Mouse (Mus musculus) CH12.LX (cell line): Measurements from ENCODE around the gene Lrig1. TPM values are rescaled to one million over a fixed set of nuclear protein-coding genes. Genes with fewer than 3 reads are reported as not detected.

Source experiments
- DNase-seq: peaks from one replicate; pipeline ENCODE4 v3.0.0-alpha.2; 2013; ENCODE audit errors: extremely low read depth
- H3K27ac ChIP-seq: 2 replicates; pipeline ENCODE4 v1.5.1; 2012; ENCODE audit warnings: low read depth, mild to moderate bottlenecking, control low read depth, moderate library complexity; ENCODE audit not compliant: insufficient read depth
- H3K27me3 ChIP-seq: replicated peaks from 2 replicates; pipeline ENCODE3; 2012; ENCODE audit warnings: inconsistent platforms
- H3K36me3 ChIP-seq, 2 experiments: replicated peaks in 1 of 2; 2 replicates each; pipeline versions ENCODE3 to v1.6.1; 2012; ENCODE audit warnings: inconsistent platforms in 1 of 2, low read length in 1 of 2, mild to moderate bottlenecking in 1 of 2, mixed read lengths in 1 of 2, moderate library complexity in 1 of 2; ENCODE audit not compliant: control insufficient read depth in 1 of 2, insufficient read depth in 1 of 2
- H3K4me1 ChIP-seq, 2 experiments: 2 replicates each; pipeline ENCODE4 v1.6.1; 2012; ENCODE audit warnings: inconsistent platforms in 1 of 2, moderate library complexity in 1 of 2; ENCODE audit not compliant: insufficient read depth in 2 of 2, control insufficient read depth in 1 of 2
- H3K4me2 ChIP-seq: 2 replicates; pipeline ENCODE4 v1.6.1; 2012; ENCODE audit warnings: low read depth, mild to moderate bottlenecking, control low read depth; ENCODE audit not compliant: poor library complexity, insufficient read depth, severe bottlenecking
- H3K4me3 ChIP-seq, 3 experiments: fragments of 150-350 bp in 1 of 3; sonication (generic) in 1 of 3; replicated peaks in 1 of 3; 2 replicates each; pipeline versions ENCODE3 to v1.5.1; 2011 to 2012; ENCODE audit warnings: low read depth in 2 of 3, low read length in 2 of 3, mild to moderate bottlenecking in 2 of 3, moderate library complexity in 2 of 3, control low read depth in 1 of 3, improper control_type of control experiment in 1 of 3, inconsistent platforms in 1 of 3, mixed read lengths in 1 of 3; ENCODE audit not compliant: poor library complexity in 1 of 3
- H3K79me2 ChIP-seq: replicated peaks from 2 replicates; pipeline ENCODE4 v1.6.1; 2012; ENCODE audit warnings: mild to moderate bottlenecking, moderate library complexity; ENCODE audit not compliant: control insufficient read depth, poor library complexity, insufficient read depth, severe bottlenecking; ENCODE audit errors: extremely low read depth
- H3K9ac ChIP-seq: 2 replicates; pipeline ENCODE4 v1.6.1; 2012; ENCODE audit warnings: low read depth, mild to moderate bottlenecking, control low read depth, moderate library complexity; ENCODE audit not compliant: insufficient read depth
- H3K9me3 ChIP-seq: replicated peaks from 2 replicates; pipeline ENCODE3; 2012; ENCODE audit warnings: low read length, inconsistent platforms, mixed read lengths
- BHLHE40 ChIP-seq: IDR thresholded peaks from 2 replicates; pipeline ENCODE4 v1.6.1; 2011; ENCODE audit warnings: mild to moderate bottlenecking, low read depth, low read length, improper control_type of control experiment
- CHD1 ChIP-seq: IDR thresholded peaks from 2 replicates; pipeline ENCODE4 v1.6.1; 2012; ENCODE audit warnings: low read depth, low read length, improper control_type of control experiment, inconsistent platforms
- CHD2 ChIP-seq: IDR thresholded peaks from 2 replicates; pipeline ENCODE4 v1.6.1; 2011; ENCODE audit warnings: low read length, improper control_type of control experiment
- CTCF ChIP-seq, 2 experiments: IDR thresholded peaks in 1 of 2; conservative IDR thresholded peaks in 1 of 2; 2 replicates each; pipeline ENCODE4 v1.5.1; 2011 to 2012; ENCODE audit warnings: low read depth in 2 of 2, low read length in 2 of 2, improper control_type of control experiment in 1 of 2, inconsistent platforms in 1 of 2, mild to moderate bottlenecking in 1 of 2, moderate library complexity in 1 of 2
- E2F4 ChIP-seq: IDR thresholded peaks from 2 replicates; pipeline ENCODE4 v1.6.1; 2011; ENCODE audit warnings: low read depth, low read length, improper control_type of control experiment; ENCODE audit not compliant: insufficient replicate concordance
- ELF1 ChIP-seq: IDR thresholded peaks from 2 replicates; pipeline ENCODE4 v1.6.1; 2014; ENCODE audit warnings: low read depth, mild to moderate bottlenecking, inconsistent platforms, low read length, improper control_type of control experiment
- EP300 ChIP-seq: IDR thresholded peaks from 2 replicates; pipeline ENCODE4 v1.6.1; 2011; ENCODE audit warnings: low read length, improper control_type of control experiment
- ETS1 ChIP-seq: conservative IDR thresholded peaks from 2 replicates; pipeline ENCODE4 v1.6.1; 2012; ENCODE audit warnings: low read depth, mild to moderate bottlenecking, inconsistent platforms, low read length, improper control_type of control experiment, moderate library complexity
- HCFC1 ChIP-seq: IDR thresholded peaks from 2 replicates; pipeline ENCODE4 v1.6.1; 2012; ENCODE audit warnings: low read depth, mild to moderate bottlenecking, inconsistent platforms, low read length, improper control_type of control experiment
- JUN ChIP-seq: IDR thresholded peaks from 2 replicates; pipeline ENCODE4 v1.6.1; 2011; ENCODE audit warnings: low read depth, mild to moderate bottlenecking, low read length, improper control_type of control experiment, moderate library complexity; ENCODE audit not compliant: insufficient read depth
- KAT2A ChIP-seq: IDR thresholded peaks from 2 replicates; pipeline ENCODE4 v1.6.1; 2012; ENCODE audit warnings: low read length, improper control_type of control experiment, inconsistent platforms; ENCODE audit not compliant: insufficient replicate concordance
- MAFK ChIP-seq: IDR thresholded peaks from 2 replicates; pipeline ENCODE4 v1.6.1; 2011; ENCODE audit warnings: low read length, improper control_type of control experiment; ENCODE audit not compliant: insufficient replicate concordance
- MAZ ChIP-seq: IDR thresholded peaks from 2 replicates; pipeline ENCODE4 v1.6.1; 2012; ENCODE audit warnings: low read depth, mild to moderate bottlenecking, inconsistent platforms, low read length, improper control_type of control experiment, moderate library complexity
- MXI1 ChIP-seq: IDR thresholded peaks from 2 replicates; pipeline ENCODE4 v1.6.1; 2011; ENCODE audit warnings: mild to moderate bottlenecking, low read depth, low read length, improper control_type of control experiment
- MYC ChIP-seq: IDR thresholded peaks from 2 replicates; pipeline ENCODE4 v1.6.1; 2011; ENCODE audit warnings: low read depth, mild to moderate bottlenecking, improper control_type of control experiment, low read length
- NELFE ChIP-seq: IDR thresholded peaks from 2 replicates; pipeline ENCODE4 v1.6.1; 2011; ENCODE audit warnings: low read depth, low read length, improper control_type of control experiment
- POLR2A ChIP-seq: IDR thresholded peaks from 2 replicates; pipeline ENCODE4 v1.6.1; 2011; ENCODE audit warnings: low read depth, mild to moderate bottlenecking, improper control_type of control experiment, low read length
- SIN3A ChIP-seq: IDR thresholded peaks from 2 replicates; pipeline ENCODE4 v1.6.1; 2012; ENCODE audit warnings: low read length, improper control_type of control experiment, inconsistent platforms
- SMC3 ChIP-seq: IDR thresholded peaks from 2 replicates; pipeline ENCODE4 v1.6.1; 2011; ENCODE audit warnings: low read depth, low read length, improper control_type of control experiment
- TCF12 ChIP-seq: IDR thresholded peaks from 2 replicates; pipeline ENCODE4 v1.6.1; 2014; ENCODE audit warnings: low read depth, mild to moderate bottlenecking, inconsistent platforms, low read length, improper control_type of control experiment
- USF1 ChIP-seq: IDR thresholded peaks from 2 replicates; pipeline ENCODE4 v1.6.1; 2014; ENCODE audit warnings: low read depth, mild to moderate bottlenecking, inconsistent platforms, low read length, improper control_type of control experiment
- dilution Hi-C: fragments of 300-500 bp; cut with MboI; formaldehyde crosslinking; loops from 2 replicates; pipeline ENCODE4 v1.14.3; 2020; ENCODE audit warnings: low sequenced_read_pairs; ENCODE audit not compliant: extremely low pct_unique_long_range_greater_than_20kb, extremely low pct_ligation_motif_present
- in situ Hi-C: fragments of 300-500 bp; cut with MboI; formaldehyde crosslinking; loops from 3 replicates; pipeline ENCODE4 v1.14.3; 2019; ENCODE audit warnings: low sequenced_read_pairs, low pct_ligation_motif_present, low pct_unique_long_range_greater_than_20kb, mixed read lengths
- polyA plus RNA-seq: library from polyadenylated mRNA; unstranded; fragments of >175 nt; gene quantifications from 2 replicates; pipeline ENCODE4 v1.2.1, GENCODE M21; 2012; ENCODE audit warnings: low read depth; ENCODE audit not compliant: insufficient read length
- total RNA-seq, 2 experiments: library from RNA; depleted of rRNA; stranded (reverse); fragments of 300-350 nt in 1 of 2; fragments of >200 nt in 1 of 2; gene quantifications; 2 replicates each; pipeline ENCODE4 v1.2.3; 2012 to 2014

The Lrig1 gene
- total and polyA plus RNA-seq, 3 experiments, result 0.43 TPM; not detected in 2

GRCm38 (mm10) chr6:94601101-94601500 lies 98.9 kb downstream of the Lrig1 start:
- H3K9me3 ChIP-seq, result no peaks in the 10 kb centered on the region
- peaks cover 0 to 26% of the 10 kb centered on the region in 2 experiments; a peak in 2 of 4 replicates for H3K4me1 ChIP-seq
- H3K36me3 ChIP-seq, result peaks cover 5 to 62% of the 10 kb centered on the region in 2 experiments
- TF ChIP-seq ETS1, result no peak
- TF ChIP-seq NELFE, result no peak
- TF ChIP-seq BHLHE40, result no peak
- no peak overlapping the region for H3K27ac ChIP-seq
- DNase-seq, result no peak
- no peaks in the 10 kb centered on the region for H3K27me3 ChIP-seq
- in situ Hi-C loops (no loop called here), dilution Hi-C loops (no loop called here)
- H3K79me2 ChIP-seq, result no peaks in the 10 kb centered on the region
- H3K9ac ChIP-seq, result no peak overlapping the region
- H3K4me2 ChIP-seq, result no peak overlapping the region
- H3K4me3 ChIP-seq, result no peak overlapping the region

DNA sequence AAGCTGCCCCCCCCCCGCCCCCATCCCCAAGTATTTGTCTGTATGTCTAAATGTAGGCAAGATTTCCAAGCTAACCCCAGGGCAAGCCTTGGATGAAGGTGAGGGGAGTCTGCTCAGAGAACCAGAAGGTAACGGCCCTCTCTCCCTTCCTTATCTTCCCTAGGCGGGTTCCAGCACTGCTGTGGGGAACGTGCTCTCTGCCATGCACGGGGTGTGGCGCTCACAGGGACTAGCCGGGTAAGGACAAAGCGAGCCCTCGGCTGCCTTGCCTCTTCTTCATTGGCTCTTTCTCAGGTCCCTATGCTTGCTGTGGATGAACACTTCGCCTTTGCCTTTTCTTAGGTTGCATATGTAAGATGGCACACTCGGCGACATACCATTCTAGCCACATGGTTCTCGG lies 100.9 kb downstream of the Lrig1 start:
- peaks cover 0 to 15% of the 10 kb centered on the region in 2 experiments; a peak in 2 of 4 replicates for H3K4me1 ChIP-seq
- peaks cover 0 to 60% of the 10 kb centered on the region in 2 experiments for H3K36me3 ChIP-seq
- H3K27me3 ChIP-seq, result no peaks in the 10 kb centered on the region
- in situ Hi-C loops, result no loop called here
- DNase-seq, result no peak
- H3K4me3 ChIP-seq, result no peak overlapping the region
- no peak overlapping the region for H3K4me2 ChIP-seq
- no peak for TF ChIP-seq POLR2A
- TF ChIP-seq TCF12, result no peak
- TF ChIP-seq JUN, result no peak
- TF ChIP-seq CTCF (conservative IDR thresholded peaks at IDR 0.05 in 1 of 2, IDR thresholded peaks at IDR 0.05 in 1 of 2; ENCODE audit: low read depth in 2 of 2, low read length in 2 of 2), result no peak
- no peak for TF ChIP-seq EP300
- TF ChIP-seq CHD1, result no peak
- no peak for TF ChIP-seq MAZ
- no peak for TF ChIP-seq MAFK
- TF ChIP-seq MXI1, result no peak
- TF ChIP-seq SIN3A, result no peak
- TF ChIP-seq USF1, result no peak
- TF ChIP-seq E2F4, result no peak
- no peak for TF ChIP-seq HCFC1
- no peak for TF ChIP-seq CHD2
- TF ChIP-seq KAT2A, result no peak
- TF ChIP-seq ELF1, result no peak
- no peak for TF ChIP-seq SMC3
- no peak for TF ChIP-seq MYC
- no peaks in the 10 kb centered on the region for H3K79me2 ChIP-seq
- no peaks in the 10 kb centered on the region for H3K9me3 ChIP-seq
- H3K9ac ChIP-seq, result no peak overlapping the region
- H3K27ac ChIP-seq, result no peak overlapping the region
- dilution Hi-C loops, result no loop called here
